Mouse (Mus musculus): Measurements from ENCODE around the gene Wscd1.

DNA sequence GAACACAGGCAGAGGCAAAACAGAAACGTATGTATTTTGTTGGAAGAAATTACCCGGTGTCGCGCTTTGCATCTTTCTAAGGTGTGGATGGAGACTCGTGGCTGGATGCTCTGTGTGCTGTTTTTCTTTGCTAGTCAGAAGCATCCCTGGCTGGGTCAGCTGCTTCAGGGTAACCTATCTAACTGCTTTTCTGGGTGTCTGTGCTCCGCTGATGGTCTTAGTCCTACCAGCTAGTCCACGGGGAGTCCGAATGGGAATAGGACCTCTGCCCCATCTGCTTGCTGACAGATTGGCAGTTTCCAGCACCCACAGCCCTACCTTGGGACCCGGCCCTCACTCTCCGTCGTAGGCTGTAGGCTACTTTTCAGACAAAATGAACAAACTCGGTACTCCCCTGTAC is 2.0 kb downstream of the Wscd1 start:
- no peak for TF ChIP-seq GATA1 (IDR thresholded peaks at IDR 0.05; ENCODE audit: borderline replicate concordance, low read length)
- TF ChIP-seq FLI1 (IDR thresholded peaks at IDR 0.05; ENCODE audit: low read length), result no peak

All from megakaryocyte, embryonic 14.5 days (primary cell).